Mouse (Mus musculus) layer of hippocampus, adult 18-20 months (tissue): Measurements from ENCODE around the gene Ssxb9. TPM values are rescaled to one million over a fixed set of nuclear protein-coding genes. Genes with fewer than 3 reads are reported as not detected.
"Not testable (repeated sequence)": the region's sequence is repeated elsewhere in the genome, so short reads cannot be mapped to it uniquely, and the experiment has no call there.

Experiments
- DNase-seq, 2 experiments: peaks; one replicate each; pipeline ENCODE4 v3.0.0; 2022; ENCODE audit warnings: low spot score in 2 of 2
- long read RNA-seq: library from polyadenylated mRNA; stranded (forward); transcript quantifications from one replicate; pipeline ENCODE4 v2.0.0, GENCODE M21; 2021
- total RNA-seq, 2 experiments: library from RNA; stranded (reverse); gene quantifications; 2 replicates each; pipeline ENCODE4 v1.2.3; 2021

Gene Ssxb9
- total RNA-seq, result not detected
- long read RNA-seq, result 0 reads

- not testable (repeated sequence) for DNase-seq
Measured at GRCm38 (mm10) chrX:8366678-8367077, at the start of gene Ssxb9. TSS of gene Ssxb9 (plus strand) at chrX:8366978.

- DNase-seq, result no peak
Measured at GRCm38 (mm10) chrX:8327124-8327523, 39.7 kb upstream of the Ssxb9 start, which contains the start of gene Ssxb10. TSS of gene Ssxb10 (plus strand) at chrX:8327424.

GRCm38 (mm10) chrX:8413005-8413404 is 46.2 kb downstream of the Ssxb9 start, which contains the start of gene Ssxb1:
TSS of gene Ssxb1 (plus strand) at chrX:8413305.
- not testable (repeated sequence) for DNase-seq

Other genes with a start within 250 kb of the Ssxb9 start
- 100 to 1,000 TPM; 205 to 211 TPM for gene Wdr13, start 234.1 kb upstream of the Ssxb9 start, total RNA-seq
- gene Rbm3, start 221.1 kb upstream of the Ssxb9 start, total RNA-seq, result 100 to 1,000 TPM in 1 of 2 experiments, 10 to 100 TPM in 1; 77.0 to 135 TPM
- gene Tbc1d25, start 190.8 kb upstream of the Ssxb9 start, total RNA-seq, result 10 to 100 TPM; 13.2 to 13.4 TPM
- gene Ebp, start 173.5 kb upstream of the Ssxb9 start, total RNA-seq, result 10 to 100 TPM; 28.2 to 29.0 TPM
- gene Porcn, start 160.5 kb upstream of the Ssxb9 start, total RNA-seq, result 100 to 1,000 TPM in 1 of 2 experiments, 10 to 100 TPM in 1; 95.4 to 105 TPM
- gene Ftsj1, start 114.6 kb upstream of the Ssxb9 start, total RNA-seq, result 10 to 100 TPM; 22.9 to 23.8 TPM
- 1 to 10 TPM; 2.0 to 2.1 TPM for gene Slc38a5, start 95.8 kb upstream of the Ssxb9 start, total RNA-seq
- not detected for gene Ssxb10, start 39.6 kb upstream of the Ssxb9 start, total RNA-seq
- not detected for gene Ssxb1, start 46.3 kb downstream of the Ssxb9 start, total RNA-seq
- gene Ssxb2, start 94.7 kb downstream of the Ssxb9 start, total RNA-seq, result not detected
- not detected for gene Gm14459, start 158.0 kb downstream of the Ssxb9 start, total RNA-seq
- not detected for gene Ssxb6, start 181.3 kb downstream of the Ssxb9 start, total RNA-seq
- not detected for gene Ssxb3, start 224.8 kb downstream of the Ssxb9 start, total RNA-seq